Mouse (Mus musculus): ENCODE results near the gene Idh1. TPM values are rescaled to one million over a fixed set of nuclear protein-coding genes. Genes with fewer than 3 reads are reported as not detected.
"Not testable (repeated sequence)": the region's sequence is repeated elsewhere in the genome, so short reads cannot be mapped to it uniquely, and the experiment has no call there.

The Idh1 gene
- 473 and 478 TPM in 2 replicates for polyA plus RNA-seq (2015; fragmentation: Nextera tagmentation; extraction: Ambion mirVana)

- Histone ChIP-seq H3K4me1 (replicated peaks) (peaks cover 25% of the 10 kb centered on the region), H3K9ac (peak within 1 kb of the TSS; percentile 89), H3K27ac (replicated peaks) (peak within 1 kb of the TSS; percentile 91), H3K4me3 (peak within 1 kb of the TSS; percentile 94), H3K4me2 (peak within 1 kb of the TSS; percentile 91), H3K9me3 (no peaks in the 10 kb centered on the region), H3K36me3 (no peaks in the 10 kb centered on the region), H3K27me3 (no peaks in the 10 kb centered on the region)
- ATAC-seq (ENCODE audit: low read depth), result peak; percentile 99
- under 1% methylated on average over 69 of the region's 71 CpGs for WGBS
Measured at GRCm38 (mm10) chr1:65186287-65187073, at the start of gene Idh1, which contains the start of gene Pikfyve. Gene Idh1 (minus strand): TSS chr1:65186500. Gene Pikfyve (plus strand): TSS chr1:65186683.

DNA sequence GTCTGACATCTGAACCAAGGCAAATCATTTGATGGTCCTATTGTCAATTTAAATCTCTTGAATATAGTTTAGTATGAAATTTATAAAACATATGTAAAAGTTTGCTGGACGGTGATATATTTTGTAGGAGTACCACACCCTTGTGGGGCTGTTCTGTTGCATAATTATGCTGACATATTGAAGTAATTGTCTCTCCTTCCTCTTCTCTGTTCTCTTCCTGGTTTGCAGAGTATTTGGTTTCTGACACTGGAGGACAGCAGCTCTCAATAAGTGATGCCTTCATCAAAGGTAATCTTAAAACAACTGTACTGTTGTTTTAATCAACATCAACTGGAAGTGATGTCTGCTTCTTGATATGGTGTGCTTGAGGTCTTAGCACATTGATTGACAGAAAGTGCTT is 44.3 kb upstream of the Idh1 start:
- Histone ChIP-seq H3K36me3 (peaks cover 35% of the 10 kb centered on the region), H3K27ac (replicated peaks) (no peak overlapping the region), H3K27me3 (no peaks in the 10 kb centered on the region), H3K9ac (no peak overlapping the region), H3K4me2 (no peak overlapping the region), H3K4me3 (no peak overlapping the region), H3K9me3 (no peaks in the 10 kb centered on the region), H3K4me1 (replicated peaks) (no peaks in the 10 kb centered on the region)
- no peak for ATAC-seq (ENCODE audit: low read depth)
- 97% methylated on average over 1 of the region's 1 CpGs for WGBS

DNA sequence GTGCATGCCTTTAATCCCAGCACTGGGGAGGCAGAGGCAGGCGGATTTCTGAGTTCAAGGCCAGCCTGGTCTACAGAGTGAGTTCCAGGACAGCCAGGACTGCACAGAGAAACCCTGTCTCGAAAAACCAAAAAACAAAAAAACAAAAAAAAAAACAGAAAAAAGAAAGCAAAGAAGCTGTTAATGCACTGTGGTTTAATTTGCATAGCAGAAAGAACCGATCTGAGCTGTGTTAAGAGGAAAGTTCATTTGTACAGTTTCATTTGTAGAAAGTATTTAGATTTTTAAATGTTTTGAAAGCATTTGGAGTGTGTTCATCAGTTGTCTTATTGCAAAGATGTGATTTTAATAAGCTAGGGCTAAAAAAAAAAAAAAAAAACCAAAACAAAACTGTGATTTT is 43.5 kb upstream of the Idh1 start:
- H3K4me1 ChIP-seq (replicated peaks); H3K4me3 ChIP-seq; ATAC-seq (ENCODE audit: low read depth); H3K9ac ChIP-seq; H3K27me3 ChIP-seq; H3K27ac ChIP-seq (replicated peaks); H3K9me3 ChIP-seq; H3K4me2 ChIP-seq: not testable (repeated sequence)
- WGBS, result 96% methylated on average over 3 of the region's 3 CpGs
- H3K36me3 ChIP-seq, result peaks cover 27% of the 10 kb centered on the region

GRCm38 (mm10) chr1:65227681-65228080 is 41.4 kb upstream of the Idh1 start:
- no peak overlapping the region for H3K4me2 ChIP-seq
- no peak overlapping the region for H3K27ac ChIP-seq (replicated peaks)
- no peak overlapping the region for H3K4me3 ChIP-seq
- H3K36me3 ChIP-seq, result peaks cover 38% of the 10 kb centered on the region
- H3K4me1 ChIP-seq (replicated peaks), result no peaks in the 10 kb centered on the region
- no peaks in the 10 kb centered on the region for H3K9me3 ChIP-seq
- no peak for ATAC-seq (ENCODE audit: low read depth)
- no peaks in the 10 kb centered on the region for H3K27me3 ChIP-seq
- no peak overlapping the region for H3K9ac ChIP-seq
- WGBS, result 87% methylated on average over 2 of the region's 2 CpGs

DNA sequence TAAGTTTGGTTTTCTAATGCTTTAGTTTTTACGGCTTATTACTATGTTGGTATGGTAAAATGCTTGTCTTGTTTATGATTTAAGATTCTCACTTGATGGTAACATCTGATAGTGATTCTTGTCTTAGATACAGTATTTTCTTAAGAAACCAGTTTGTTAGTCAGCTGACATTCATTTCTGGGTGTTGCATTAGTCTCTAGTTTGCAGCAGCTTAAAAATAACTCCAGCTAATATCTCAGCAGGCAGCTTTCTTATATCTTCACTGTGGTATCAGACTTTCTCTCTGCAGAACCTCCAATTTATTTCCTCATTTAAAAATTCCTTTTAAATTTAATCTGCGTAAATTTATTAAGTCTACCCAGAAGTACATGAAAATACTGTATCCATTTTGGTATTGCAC is 37.4 kb upstream of the Idh1 start:
- no peaks in the 10 kb centered on the region for H3K4me1 ChIP-seq (replicated peaks)
- no peak overlapping the region for H3K27ac ChIP-seq (replicated peaks)
- 95% methylated on average over 2 of the region's 2 CpGs for WGBS
- no peak for ATAC-seq (ENCODE audit: low read depth)
- no peak overlapping the region for H3K9ac ChIP-seq
- no peak overlapping the region for H3K4me2 ChIP-seq
- no peaks in the 10 kb centered on the region for H3K27me3 ChIP-seq
- H3K4me3 ChIP-seq, result no peak overlapping the region
- peaks cover 50% of the 10 kb centered on the region for H3K36me3 ChIP-seq
- H3K9me3 ChIP-seq, result no peaks in the 10 kb centered on the region

DNA sequence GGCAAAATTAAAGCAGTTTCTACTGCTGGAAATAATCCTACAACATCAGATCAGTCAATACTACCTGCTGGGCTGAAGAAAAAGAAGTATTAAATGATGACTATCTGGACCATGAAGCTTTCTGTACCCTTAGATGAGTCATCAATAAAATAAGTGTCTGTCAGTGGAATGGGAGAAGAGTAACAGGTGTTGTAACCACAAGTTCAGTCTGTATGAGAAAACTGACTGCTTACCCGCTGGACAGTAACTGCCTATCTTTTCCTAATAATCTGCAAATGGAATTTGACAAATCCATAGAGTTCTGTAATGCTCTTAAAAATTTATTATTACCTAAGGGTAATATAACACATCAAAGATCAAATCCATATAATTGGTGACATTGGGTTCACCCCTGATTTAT is 31.7 kb upstream of the Idh1 start:
- no peak overlapping the region for H3K27ac ChIP-seq (replicated peaks)
- H3K36me3 ChIP-seq, result peaks cover 37% of the 10 kb centered on the region
- ATAC-seq (ENCODE audit: low read depth), result no peak
- H3K4me2 ChIP-seq, result no peak overlapping the region
- no peak overlapping the region for H3K4me3 ChIP-seq
- H3K9me3 ChIP-seq, result no peaks in the 10 kb centered on the region
- no peaks in the 10 kb centered on the region for H3K4me1 ChIP-seq (replicated peaks)
- H3K27me3 ChIP-seq, result no peaks in the 10 kb centered on the region
- no peak overlapping the region for H3K9ac ChIP-seq
- WGBS, result 100% methylated on average over 1 of the region's 1 CpGs

- Histone ChIP-seq H3K4me3 (no peak overlapping the region), H3K9ac (no peak overlapping the region), H3K27me3 (no peaks in the 10 kb centered on the region), H3K36me3 (peaks cover 35% of the 10 kb centered on the region), H3K4me2 (no peak overlapping the region), H3K4me1 (replicated peaks) (no peaks in the 10 kb centered on the region), H3K9me3 (no peaks in the 10 kb centered on the region), H3K27ac (replicated peaks) (no peak overlapping the region)
- ATAC-seq (ENCODE audit: low read depth), result no peak
- 96% methylated on average over 2 of the region's 2 CpGs for WGBS
Measured at GRCm38 (mm10) chr1:65217567-65217966, 31.3 kb upstream of the Idh1 start.

DNA sequence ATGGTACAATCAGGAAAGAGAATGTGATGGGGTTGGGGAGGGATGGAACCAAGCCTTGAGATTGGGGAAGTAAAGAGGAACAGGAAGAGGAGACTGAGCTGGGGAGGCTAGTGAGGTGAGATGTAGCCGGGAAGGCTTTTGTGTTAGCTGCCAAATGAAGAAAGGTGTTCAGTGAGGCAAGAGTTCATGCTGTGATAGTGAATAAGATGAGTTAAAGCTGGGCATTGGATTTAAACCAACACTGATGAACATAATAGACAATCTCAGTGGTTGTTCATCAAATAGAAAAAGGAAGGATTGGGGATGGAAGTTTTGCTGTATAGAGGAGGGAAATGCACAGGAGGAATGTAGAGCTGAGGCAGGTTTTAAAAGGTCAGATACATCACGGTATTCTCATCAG is 26.9 kb upstream of the Idh1 start:
- Histone ChIP-seq H3K4me3 (no peak overlapping the region), H3K4me2 (no peak overlapping the region), H3K36me3 (peaks cover 51% of the 10 kb centered on the region), H3K27me3 (no peaks in the 10 kb centered on the region), H3K9ac (no peak overlapping the region), H3K27ac (replicated peaks) (no peak overlapping the region), H3K4me1 (replicated peaks) (no peaks in the 10 kb centered on the region), H3K9me3 (peaks cover 10% of the 10 kb centered on the region; the same call in 1 of the 2 replicates)
- 59% methylated on average over 2 of the region's 2 CpGs for WGBS
- no peak for ATAC-seq (ENCODE audit: low read depth)

GRCm38 (mm10) chr1:65204299-65204698 is 18.0 kb upstream of the Idh1 start:
- H3K9me3 ChIP-seq, result 0 out of 2 replicates have a peak, but pooled peaks cover 3% of the 10 kb centered on the region
- 88% methylated on average over 1 of the region's 1 CpGs for WGBS
- no peaks in the 10 kb centered on the region for H3K4me1 ChIP-seq (replicated peaks)
- H3K9ac ChIP-seq, result no peak overlapping the region
- H3K27ac ChIP-seq (replicated peaks), result no peak overlapping the region
- H3K27me3 ChIP-seq, result no peaks in the 10 kb centered on the region
- no peak overlapping the region for H3K4me2 ChIP-seq
- peaks cover 61% of the 10 kb centered on the region for H3K36me3 ChIP-seq
- no peak for ATAC-seq (ENCODE audit: low read depth)
- H3K4me3 ChIP-seq, result no peak overlapping the region

GRCm38 (mm10) chr1:65198861-65199260 is 12.6 kb upstream of the Idh1 start:
- Histone ChIP-seq H3K9ac (no peak overlapping the region), H3K4me3 (no peak overlapping the region), H3K4me2 (no peak overlapping the region), H3K27me3 (no peaks in the 10 kb centered on the region), H3K27ac (replicated peaks) (no peak overlapping the region), H3K9me3 (no peaks in the 10 kb centered on the region), H3K4me1 (replicated peaks) (no peaks in the 10 kb centered on the region), H3K36me3 (peaks cover 48% of the 10 kb centered on the region)
- ATAC-seq (ENCODE audit: low read depth), result no peak
- WGBS, result 91% methylated on average over 2 of the region's 2 CpGs

DNA sequence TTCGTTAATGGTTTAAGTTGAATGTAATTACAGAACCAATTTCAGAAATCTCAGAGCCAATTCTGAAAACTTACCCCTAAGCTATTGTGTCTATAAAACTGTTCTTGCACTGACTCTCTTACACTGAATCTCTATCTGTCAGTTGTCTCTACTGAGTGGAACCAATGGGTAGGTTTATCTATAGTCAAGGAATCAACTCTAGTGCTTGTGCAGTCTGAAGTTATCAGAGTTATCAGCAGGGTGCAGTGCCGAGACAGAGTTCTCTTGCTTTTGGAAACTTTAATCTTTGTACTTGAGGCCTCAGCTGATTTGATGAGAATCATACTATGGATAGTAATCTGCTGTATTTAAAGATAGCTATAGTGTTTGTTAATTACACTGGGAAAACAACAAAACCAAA is 12.1 kb upstream of the Idh1 start:
- H3K27ac ChIP-seq (replicated peaks), result no peak overlapping the region
- H3K36me3 ChIP-seq, result peaks cover 50% of the 10 kb centered on the region
- H3K4me1 ChIP-seq (replicated peaks), result no peaks in the 10 kb centered on the region
- 91% methylated on average over 2 of the region's 2 CpGs for WGBS
- no peak overlapping the region for H3K4me2 ChIP-seq
- H3K27me3 ChIP-seq, result no peaks in the 10 kb centered on the region
- ATAC-seq (ENCODE audit: low read depth), result no peak
- H3K4me3 ChIP-seq, result no peak overlapping the region
- no peaks in the 10 kb centered on the region for H3K9me3 ChIP-seq
- no peak overlapping the region for H3K9ac ChIP-seq

- 95% methylated on average over 2 of the region's 2 CpGs for WGBS
- Histone ChIP-seq H3K27me3 (no peaks in the 10 kb centered on the region), H3K4me3 (no peak overlapping the region), H3K4me2 (no peak overlapping the region), H3K4me1 (replicated peaks) (peaks cover 8% of the 10 kb centered on the region; the same call in 1 of the 2 replicates), H3K9ac (no peak overlapping the region), H3K9me3 (no peaks in the 10 kb centered on the region), H3K27ac (replicated peaks) (no peak overlapping the region), H3K36me3 (peaks cover 47% of the 10 kb centered on the region)
- ATAC-seq (ENCODE audit: low read depth), result no peak
Measured at GRCm38 (mm10) chr1:65193226-65193625, 6.9 kb upstream of the Idh1 start.

GRCm38 (mm10) chr1:65190172-65190571 is 3.9 kb upstream of the Idh1 start:
- no peak overlapping the region for H3K9ac ChIP-seq
- peaks cover 25% of the 10 kb centered on the region for H3K4me1 ChIP-seq (replicated peaks)
- H3K36me3 ChIP-seq, result peaks cover 25% of the 10 kb centered on the region
- H3K27ac ChIP-seq (replicated peaks), result no peak overlapping the region
- no peaks in the 10 kb centered on the region for H3K9me3 ChIP-seq
- H3K4me2 ChIP-seq, result no peak overlapping the region
- no peaks in the 10 kb centered on the region for H3K27me3 ChIP-seq
- WGBS, result 89% methylated on average over 4 of the region's 4 CpGs
- H3K4me3 ChIP-seq, result no peak overlapping the region
- no peak for ATAC-seq (ENCODE audit: low read depth)

Measured in neural tube, embryonic 13.5 days (tissue).